Mouse (Mus musculus): Measurements from ENCODE around the gene Cd84.

- TF ChIP-seq CTCF (conservative IDR thresholded peaks at IDR 0.05 in 1 of 2, IDR thresholded peaks at IDR 0.05 in 1 of 2; ENCODE audit: low read depth in 2 of 2, low read length in 2 of 2), result no peak
- no peak; the same call in 1 of the 2 replicates for TF ChIP-seq RAD21 (IDR thresholded peaks at IDR 0.05; ENCODE audit: low read depth, low read length)
These were observed 1.0 kb downstream of the Cd84 start for GRCm38 (mm10) chr1:171840450-171841023.
